Mouse (Mus musculus) kidney, adult 8-10 months (tissue): ENCODE results near the gene Psmb3.

Experiments
- DNase-seq, 2 experiments: peaks; one replicate each; pipeline ENCODE4 v3.0.0; 2022

The Psmb3 gene

GRCm38 (mm10) chr11:97668160-97668559 is 35.0 kb upstream of the Psmb3 start:
- no peak for DNase-seq

GRCm38 (mm10) chr11:97669268-97669667 is 33.9 kb upstream of the Psmb3 start:
- no peak for DNase-seq

GRCm38 (mm10) chr11:97669829-97670228 is 33.4 kb upstream of the Psmb3 start:
- peak; percentile 40 to 48 for DNase-seq

- no peak for DNase-seq
These were observed 32.7 kb upstream of the Psmb3 start for GRCm38 (mm10) chr11:97670234-97671176.

- no peak for DNase-seq
These were observed 32.0 kb upstream of the Psmb3 start for GRCm38 (mm10) chr11:97671177-97671527.

GRCm38 (mm10) chr11:97673148-97673547 is 30.1 kb upstream of the Psmb3 start:
- DNase-seq = no peak

- DNase-seq = no peak
These were observed 27.0 kb upstream of the Psmb3 start for GRCm38 (mm10) chr11:97676050-97676754.

- DNase-seq = no peak
These were observed 25.8 kb upstream of the Psmb3 start for GRCm38 (mm10) chr11:97677381-97677780.

GRCm38 (mm10) chr11:97677842-97678241 is 25.4 kb upstream of the Psmb3 start:
- DNase-seq = no peak

- DNase-seq = no peak
These were observed 24.9 kb upstream of the Psmb3 start for GRCm38 (mm10) chr11:97678301-97678700.

GRCm38 (mm10) chr11:97680430-97680829 is 22.8 kb upstream of the Psmb3 start:
- DNase-seq = no peak

GRCm38 (mm10) chr11:97682504-97683055 is 20.6 kb upstream of the Psmb3 start:
- DNase-seq = no peak

GRCm38 (mm10) chr11:97684063-97684680 is 19.0 kb upstream of the Psmb3 start:
- no peak for DNase-seq

- no peak for DNase-seq
These were observed 18.4 kb upstream of the Psmb3 start for GRCm38 (mm10) chr11:97684766-97685165.

- DNase-seq = peak; percentile 97 to 98
These were observed 17.4 kb upstream of the Psmb3 start, which contains the start of gene Cisd3 for GRCm38 (mm10) chr11:97685613-97686321. Gene Cisd3 (plus strand): TSS chr11:97685826.

- no peak for DNase-seq
These were observed 16.8 kb upstream of the Psmb3 start for GRCm38 (mm10) chr11:97686322-97686908.

- DNase-seq = peak; percentile 54 to 62
These were observed 16.1 kb upstream of the Psmb3 start for GRCm38 (mm10) chr11:97687061-97687460.

- peak in 1 of 2 experiments; percentile 48 for DNase-seq
These were observed 13.3 kb upstream of the Psmb3 start for GRCm38 (mm10) chr11:97689861-97690260.

GRCm38 (mm10) chr11:97694435-97694834 is 8.8 kb upstream of the Psmb3 start:
- DNase-seq = no peak

GRCm38 (mm10) chr11:97694921-97695711 is 8.1 kb upstream of the Psmb3 start:
- DNase-seq = no peak

- no peak for DNase-seq
These were observed 7.3 kb upstream of the Psmb3 start for GRCm38 (mm10) chr11:97695712-97696401.
